Comparison of ENCODE assay signal across 24 mouse cellular contexts in the genomic region with DNA sequence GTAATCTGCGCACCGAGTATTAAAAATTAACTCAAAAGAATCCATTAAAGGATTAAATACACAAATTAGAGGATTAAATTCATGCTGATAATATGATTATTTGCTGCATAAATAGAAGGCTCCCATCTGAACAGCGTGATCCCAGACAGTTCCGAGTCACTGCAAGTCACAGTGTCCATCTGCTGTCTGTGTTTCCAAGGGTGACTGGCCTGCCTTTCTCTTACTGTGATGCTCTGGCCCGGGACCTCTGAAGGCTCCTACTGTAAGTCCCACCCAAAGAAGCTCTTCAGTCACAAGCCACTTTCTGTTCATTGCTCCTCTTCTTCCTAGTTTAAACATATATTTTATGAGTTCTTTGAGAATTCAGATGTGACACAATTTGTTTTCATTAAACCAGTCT.
DNase-seq lines count a peak whose midpoint lies in the region; ATAC-seq and TF ChIP-seq lines count a peak whose summit lies in the region.
"Had no signal": no experiment of that assay in that cellular context is flagged by ENCODE, and none has a peak within 500 bp of the region (broad histone marks: within the 10 kb centered on the region; RNA-seq: fewer than 3 reads in every experiment).

No protein-coding gene starts in this region.

- H3K36me3 ChIP-seq in forebrain, embryonic 11.5 days (ENCODE audit: control insufficient read depth, insufficient read depth, low read length): no peaks in the 10 kb centered on the region
- no peaks in the 10 kb centered on the region for H3K36me3 ChIP-seq in forebrain, embryonic 13.5 days (ENCODE audit: poor library complexity, severe bottlenecking)
- no peaks in the 10 kb centered on the region for H3K36me3 ChIP-seq in midbrain, embryonic 11.5 days (ENCODE audit: control insufficient read depth, insufficient read depth, low read length)
- H3K36me3 ChIP-seq in midbrain, embryonic 15.5 days (replicated peaks): no peaks in the 10 kb centered on the region
- H3K36me3 ChIP-seq in hindbrain, postnatal 0 days (ENCODE audit: insufficient read depth, low read length): no peaks in the 10 kb centered on the region
- H3K36me3 ChIP-seq: embryonic facial prominence, embryonic 12.5 days; forebrain, embryonic 12.5 days; G1E; heart, embryonic 13.5 days; limb, embryonic 13.5 days; lung, embryonic 15.5 days; neural tube, embryonic 13.5 days; stomach, embryonic 15.5 days had no signal

- H3K27ac ChIP-seq in forebrain, embryonic 11.5 days (ENCODE audit: low read depth, low read length): no peak overlapping the region
- no peak overlapping the region for H3K27ac ChIP-seq in forebrain, embryonic 13.5 days
- H3K27ac ChIP-seq in midbrain, embryonic 11.5 days (ENCODE audit: low read depth, low read length): no peak overlapping the region; the same call in 1 of the 2 replicates
- H3K27ac ChIP-seq in midbrain, embryonic 15.5 days: no peak overlapping the region
- H3K27ac ChIP-seq in hindbrain, postnatal 0 days: no peak overlapping the region
- H3K27ac ChIP-seq: embryonic facial prominence, embryonic 12.5 days; forebrain, embryonic 12.5 days; heart, embryonic 13.5 days; left cerebral cortex, adult 2 months; limb, embryonic 13.5 days; lung, embryonic 15.5 days; stomach, embryonic 15.5 days had no signal

- DNase-seq in forebrain, embryonic 11.5 days (ENCODE audit: low spot score): peak; percentile 31
- DNase-seq in midbrain, embryonic 11.5 days (ENCODE audit: low spot score, missing footprints): peak; percentile 85
- DNase-seq in hindbrain, postnatal 0 days (ENCODE audit: low spot score): no peak
- DNase-seq in left cerebral cortex, adult 18-20 months (ENCODE audit: low spot score in 2 of 2): no peak
- DNase-seq: adrenal gland, postnatal 10 days; cerebellum, adult 9-10 months; embryo, embryonic 11 days; gastrocnemius, postnatal 10 days; heart, postnatal 10 days; right cerebral cortex, postnatal 14 days; thymus, postnatal 25 days had no signal

- no peak for ATAC-seq in forebrain, embryonic 11.5 days (replicated peaks; ENCODE audit: low FRiP score)
- ATAC-seq in forebrain, embryonic 13.5 days: no peak
- peak; percentile 69; the same call in 1 of the 2 replicates for ATAC-seq in midbrain, embryonic 11.5 days (ENCODE audit: low FRiP score)
- no peak for ATAC-seq in midbrain, embryonic 15.5 days (replicated peaks)
- ATAC-seq in hindbrain, postnatal 0 days: 0 out of 2 replicates have a peak, but pooled peaks have one; percentile 59
- ATAC-seq in erythroblast, adult 5-6 weeks (replicated peaks; ENCODE audit: low FRiP score, poor library complexity, severe bottlenecking): no peak

- no peak overlapping the region for H3K9ac ChIP-seq in forebrain, embryonic 11.5 days (ENCODE audit: low read length)
- no peak overlapping the region for H3K9ac ChIP-seq in forebrain, embryonic 13.5 days
- H3K9ac ChIP-seq in midbrain, embryonic 11.5 days (ENCODE audit: low read length): no peak overlapping the region
- H3K9ac ChIP-seq in midbrain, embryonic 15.5 days: no peak overlapping the region
- H3K9ac ChIP-seq in hindbrain, postnatal 0 days (replicated peaks; ENCODE audit: low read length): no peak overlapping the region
- H3K9ac ChIP-seq: embryonic facial prominence, embryonic 12.5 days; forebrain, embryonic 12.5 days; heart, embryonic 13.5 days; limb, embryonic 13.5 days; lung, embryonic 15.5 days; neural tube, embryonic 13.5 days; stomach, embryonic 15.5 days had no signal

- H3K4me3 ChIP-seq in forebrain, embryonic 11.5 days (ENCODE audit: low read depth, low read length): no peak overlapping the region
- H3K4me3 ChIP-seq in forebrain, embryonic 13.5 days: no peak overlapping the region
- no peak overlapping the region for H3K4me3 ChIP-seq in midbrain, embryonic 11.5 days (ENCODE audit: low read depth, low read length)
- H3K4me3 ChIP-seq in midbrain, embryonic 15.5 days: no peak overlapping the region
- H3K4me3 ChIP-seq in hindbrain, postnatal 0 days (ENCODE audit: low read length): no peak overlapping the region
- H3K4me3 ChIP-seq: embryonic facial prominence, embryonic 12.5 days; forebrain, embryonic 12.5 days; heart, embryonic 13.5 days; left cerebral cortex, adult 2 months; limb, embryonic 13.5 days; lung, embryonic 15.5 days; neural tube, embryonic 13.5 days; stomach, embryonic 15.5 days had no signal

- no peaks in the 10 kb centered on the region for H3K9me3 ChIP-seq in forebrain, embryonic 11.5 days (ENCODE audit: control insufficient read depth, low read length)
- no peaks in the 10 kb centered on the region for H3K9me3 ChIP-seq in forebrain, embryonic 13.5 days (replicated peaks)
- H3K9me3 ChIP-seq in midbrain, embryonic 11.5 days (ENCODE audit: control insufficient read depth, low read length): no peaks in the 10 kb centered on the region
- H3K9me3 ChIP-seq in midbrain, embryonic 15.5 days: no peaks in the 10 kb centered on the region
- no peaks in the 10 kb centered on the region for H3K9me3 ChIP-seq in hindbrain, postnatal 0 days (ENCODE audit: low read length)
- H3K9me3 ChIP-seq: embryonic facial prominence, embryonic 12.5 days; forebrain, embryonic 12.5 days; heart, embryonic 13.5 days; limb, embryonic 13.5 days; lung, embryonic 15.5 days; neural tube, embryonic 13.5 days; stomach, embryonic 15.5 days had no signal

- H3K4me2 ChIP-seq in forebrain, embryonic 11.5 days (ENCODE audit: low read depth, low read length, severe bottlenecking): no peak overlapping the region
- H3K4me2 ChIP-seq in forebrain, embryonic 13.5 days: no peak overlapping the region
- no peak overlapping the region for H3K4me2 ChIP-seq in midbrain, embryonic 11.5 days
- H3K4me2 ChIP-seq in midbrain, embryonic 15.5 days: no peak overlapping the region
- H3K4me2 ChIP-seq in hindbrain, postnatal 0 days (ENCODE audit: low read depth, low read length): no peak overlapping the region
- H3K4me2 ChIP-seq: embryonic facial prominence, embryonic 12.5 days; forebrain, embryonic 12.5 days; heart, embryonic 13.5 days; limb, embryonic 13.5 days; liver, embryonic 11.5 days; lung, embryonic 15.5 days; neural tube, embryonic 13.5 days; stomach, embryonic 15.5 days had no signal

- no peak for TF ChIP-seq CTCF in hindbrain, postnatal 0 days (IDR thresholded peaks at IDR 0.05; ENCODE audit: low read depth)

- H3K27me3 ChIP-seq in forebrain, embryonic 11.5 days (ENCODE audit: control insufficient read depth, insufficient read depth, low read length): no peaks in the 10 kb centered on the region
- no peaks in the 10 kb centered on the region for H3K27me3 ChIP-seq in forebrain, embryonic 13.5 days
- no peaks in the 10 kb centered on the region for H3K27me3 ChIP-seq in midbrain, embryonic 11.5 days (ENCODE audit: control insufficient read depth, insufficient read depth, low read length)
- H3K27me3 ChIP-seq in midbrain, embryonic 15.5 days (replicated peaks): 0 out of 2 replicates have a peak, but pooled peaks cover 3% of the 10 kb centered on the region
- no peaks in the 10 kb centered on the region for H3K27me3 ChIP-seq in hindbrain, postnatal 0 days (ENCODE audit: insufficient read depth, low read length)
- H3K27me3 ChIP-seq: embryonic facial prominence, embryonic 12.5 days; forebrain, embryonic 12.5 days; heart, embryonic 13.5 days; limb, embryonic 13.5 days; lung, embryonic 15.5 days; neural tube, embryonic 13.5 days; stomach, embryonic 15.5 days had no signal

- H3K4me1 ChIP-seq in forebrain, embryonic 11.5 days (replicated peaks; ENCODE audit: control insufficient read depth, insufficient read depth, low read length): no peaks in the 10 kb centered on the region
- H3K4me1 ChIP-seq in forebrain, embryonic 13.5 days: peaks cover 12% of the 10 kb centered on the region
- peaks cover 7% of the 10 kb centered on the region; the same call in 1 of the 2 replicates for H3K4me1 ChIP-seq in midbrain, embryonic 11.5 days (ENCODE audit: control insufficient read depth, insufficient read depth, low read length)
- peaks cover 3% of the 10 kb centered on the region; the same call in 1 of the 2 replicates for H3K4me1 ChIP-seq in midbrain, embryonic 15.5 days
- H3K4me1 ChIP-seq in hindbrain, postnatal 0 days (ENCODE audit: insufficient read depth, low read length): no peaks in the 10 kb centered on the region
- H3K4me1 ChIP-seq: embryonic facial prominence, embryonic 12.5 days; heart, embryonic 13.5 days; stomach, embryonic 15.5 days had no signal

- 74% methylated on average over 5 of the region's 5 CpGs for whole genome bisulfite sequencing in forebrain, embryonic 11.5 days
- 56% methylated on average over 5 of the region's 5 CpGs for WGBS in forebrain, embryonic 13.5 days
- 30% methylated on average over 5 of the region's 5 CpGs for WGBS in midbrain, embryonic 11.5 days
- WGBS in midbrain, embryonic 15.5 days: 21% methylated on average over 5 of the region's 5 CpGs
- 36% methylated on average over 5 of the region's 5 CpGs for WGBS in hindbrain, postnatal 0 days

Comparison
In these comparisons a context has a peak if more than half of its experiments do, and no peak if none do; other contexts are left out.
1. ATAC-seq: peak in midbrain, embryonic 11.5 days (single experiment) and hindbrain, postnatal 0 days (single experiment); none in forebrain, embryonic 11.5 days (single experiment), forebrain, embryonic 13.5 days (single experiment), midbrain, embryonic 15.5 days (single experiment) and erythroblast, adult 5-6 weeks (single experiment).
2. DNase-seq: peak in forebrain, embryonic 11.5 days (single experiment) and midbrain, embryonic 11.5 days (single experiment); none in hindbrain, postnatal 0 days (single experiment) and left cerebral cortex, adult 18-20 months (0 of 2).